Mouse (Mus musculus) E14TG2a.4 (cell line): Measurements from ENCODE around the gene Dgki.
"Not testable (repeated sequence)": the region's sequence is repeated elsewhere in the genome, so short reads cannot be mapped to it uniquely, and the experiment has no call there.

Source experiments
- H3K27me3 ChIP-seq: 2 replicates; pipeline ENCODE4 v1.6.1; 2014; ENCODE audit warnings: low read length, control low read depth; ENCODE audit not compliant: insufficient read depth
- H3K36me3 ChIP-seq: 2 replicates; pipeline ENCODE4 v1.6.1; 2014; ENCODE audit warnings: low read length, control low read depth; ENCODE audit not compliant: insufficient read depth
- H3K4me1 ChIP-seq: replicated peaks from 2 replicates; pipeline ENCODE4 v1.6.1; 2014; ENCODE audit warnings: low read depth, low read length, control low read depth
- H3K4me3 ChIP-seq: replicated peaks from 2 replicates; pipeline ENCODE4 v1.5.1; 2014; ENCODE audit warnings: mild to moderate bottlenecking, low read length
- H3K9me3 ChIP-seq: 2 replicates; pipeline ENCODE4 v1.6.1; 2014; ENCODE audit warnings: low read length, control low read depth
- CTCF ChIP-seq: conservative IDR thresholded peaks from 2 replicates; pipeline ENCODE4 v1.5.1; 2014; ENCODE audit warnings: low read length
- NANOG ChIP-seq: IDR thresholded peaks from 2 replicates; pipeline ENCODE4 v1.6.1; 2014; ENCODE audit warnings: borderline replicate concordance, low read length, mixed read lengths
- POU5F1 ChIP-seq: IDR thresholded peaks from 2 replicates; pipeline ENCODE4 v1.6.1; 2014; ENCODE audit warnings: low read length, borderline replicate concordance

Dgki gene

DNA sequence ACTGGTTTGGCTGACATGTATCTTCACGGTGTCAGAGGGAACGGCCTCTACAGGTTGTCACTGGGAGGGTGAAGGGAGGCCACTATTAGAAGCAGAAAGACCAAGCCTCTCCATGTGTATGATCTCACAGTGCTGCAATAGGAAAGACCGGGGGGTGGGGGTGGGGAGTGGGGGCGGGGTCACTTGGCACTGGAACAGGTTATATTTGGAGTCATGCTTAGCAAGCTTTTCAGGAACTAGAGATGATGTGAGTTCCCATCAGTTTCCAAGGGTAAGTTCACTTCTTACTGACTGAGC lies 156.2 kb downstream of the Dgki start:
- Histone ChIP-seq H3K27me3 (no peaks in the 10 kb centered on the region), H3K9me3 (no peaks in the 10 kb centered on the region), H3K36me3 (peaks cover 3% of the 10 kb centered on the region; the same call in 1 of the 2 replicates), H3K4me1 (peaks cover 17% of the 10 kb centered on the region), H3K4me3 (no peak overlapping the region)
- TF ChIP-seq NANOG (no peak), POU5F1 (no peak), CTCF (no peak)

GRCm38 (mm10) chr6:37142991-37143866 lies 156.8 kb downstream of the Dgki start:
- Histone ChIP-seq H3K4me3 (no peak overlapping the region), H3K9me3 (no peaks in the 10 kb centered on the region), H3K4me1 (peaks cover 13% of the 10 kb centered on the region), H3K27me3 (no peaks in the 10 kb centered on the region), H3K36me3 (no peaks in the 10 kb centered on the region; the same call in 1 of the 2 replicates)
- TF ChIP-seq CTCF (no peak), POU5F1 (no peak), NANOG (no peak)

GRCm38 (mm10) chr6:37138816-37139215 lies 161.2 kb downstream of the Dgki start:
- TF ChIP-seq POU5F1, result no peak
- TF ChIP-seq NANOG, result no peak
- no peak for TF ChIP-seq CTCF
- no peaks in the 10 kb centered on the region for H3K9me3 ChIP-seq
- H3K36me3 ChIP-seq, result no peaks in the 10 kb centered on the region; the same call in 1 of the 2 replicates
- no peaks in the 10 kb centered on the region for H3K27me3 ChIP-seq
- peaks cover 4% of the 10 kb centered on the region; the same call in 1 of the 2 replicates for H3K4me1 ChIP-seq
- H3K4me3 ChIP-seq, result no peak overlapping the region

GRCm38 (mm10) chr6:37131257-37131656 lies 168.7 kb downstream of the Dgki start:
- Histone ChIP-seq H3K9me3 (no peaks in the 10 kb centered on the region), H3K27me3 (no peaks in the 10 kb centered on the region), H3K36me3 (no peaks in the 10 kb centered on the region), H3K4me3 (no peak overlapping the region), H3K4me1 (no peaks in the 10 kb centered on the region; the same call in 1 of the 2 replicates)
- TF ChIP-seq POU5F1, result no peak

- Histone ChIP-seq H3K4me3 (no peak overlapping the region), H3K4me1 (peaks cover 9% of the 10 kb centered on the region), H3K27me3 (no peaks in the 10 kb centered on the region), H3K36me3 (no peaks in the 10 kb centered on the region), H3K9me3 (no peaks in the 10 kb centered on the region)
- TF ChIP-seq POU5F1, result no peak
- no peak for TF ChIP-seq NANOG
- no peak for TF ChIP-seq CTCF
These were observed 179.4 kb downstream of the Dgki start for GRCm38 (mm10) chr6:37120417-37121154.

DNA sequence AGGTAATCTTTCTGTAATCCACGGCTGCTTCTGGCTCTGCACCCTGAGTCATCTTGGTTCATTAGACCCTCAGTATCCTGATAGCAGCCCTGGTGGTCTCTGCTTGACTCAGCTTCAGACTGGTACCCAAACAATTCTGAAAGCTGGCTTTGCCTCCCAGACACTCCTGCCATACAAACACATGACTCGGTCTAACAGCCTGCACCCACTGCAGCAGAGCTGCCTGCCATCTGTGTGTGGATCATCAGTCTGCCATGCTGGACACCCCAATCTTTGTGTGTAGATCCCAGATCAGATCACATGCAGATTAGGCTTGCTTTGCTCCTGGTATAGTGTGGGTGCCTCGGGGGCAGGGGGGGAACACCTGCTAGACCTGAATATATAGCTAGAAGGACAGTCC lies 180.8 kb downstream of the Dgki start:
- Histone ChIP-seq H3K4me3 (no peak overlapping the region), H3K27me3 (no peaks in the 10 kb centered on the region), H3K4me1 (peaks cover 9% of the 10 kb centered on the region), H3K9me3 (no peaks in the 10 kb centered on the region), H3K36me3 (no peaks in the 10 kb centered on the region)
- TF ChIP-seq CTCF, result no peak
- TF ChIP-seq POU5F1, result no peak
- TF ChIP-seq NANOG, result no peak

- H3K9me3 ChIP-seq, result no peaks in the 10 kb centered on the region
- no peak overlapping the region for H3K4me3 ChIP-seq
- no peaks in the 10 kb centered on the region for H3K4me1 ChIP-seq
- TF ChIP-seq CTCF, result no peak
- no peak for TF ChIP-seq POU5F1
- TF ChIP-seq NANOG, result no peak
- H3K36me3 ChIP-seq, result no peaks in the 10 kb centered on the region
- no peaks in the 10 kb centered on the region for H3K27me3 ChIP-seq
These were observed 186.9 kb downstream of the Dgki start for GRCm38 (mm10) chr6:37113048-37113447.

DNA sequence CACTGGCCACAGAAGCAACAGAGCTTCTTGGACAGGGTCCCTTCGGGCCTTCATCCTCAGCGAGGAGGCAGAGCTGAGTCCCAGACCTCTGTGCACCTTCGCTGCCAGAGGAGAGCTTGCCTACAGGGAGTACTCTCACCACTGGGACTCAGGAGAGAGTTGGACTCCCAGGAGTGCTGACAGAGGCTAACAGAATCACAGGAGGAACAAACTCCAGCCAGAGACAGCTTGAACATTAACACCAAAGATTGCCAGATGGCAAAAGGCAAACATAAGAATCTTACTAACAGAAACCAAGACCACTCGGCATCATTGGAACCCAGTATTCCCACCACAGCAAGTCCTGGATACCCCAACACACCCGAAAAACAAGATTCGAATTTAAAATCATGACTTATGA lies 193.7 kb downstream of the Dgki start:
- not testable (repeated sequence) for H3K36me3 ChIP-seq, H3K27me3 ChIP-seq

More for the DNA sequence above, 193.7 kb downstream of the Dgki start:
- H3K9me3 ChIP-seq, result peaks cover 25% of the 10 kb centered on the region
- H3K4me3 ChIP-seq, H3K4me1 ChIP-seq: not testable (repeated sequence)
